Comparison of ENCODE assay signal across 7 mouse cellular contexts in the genomic region with DNA sequence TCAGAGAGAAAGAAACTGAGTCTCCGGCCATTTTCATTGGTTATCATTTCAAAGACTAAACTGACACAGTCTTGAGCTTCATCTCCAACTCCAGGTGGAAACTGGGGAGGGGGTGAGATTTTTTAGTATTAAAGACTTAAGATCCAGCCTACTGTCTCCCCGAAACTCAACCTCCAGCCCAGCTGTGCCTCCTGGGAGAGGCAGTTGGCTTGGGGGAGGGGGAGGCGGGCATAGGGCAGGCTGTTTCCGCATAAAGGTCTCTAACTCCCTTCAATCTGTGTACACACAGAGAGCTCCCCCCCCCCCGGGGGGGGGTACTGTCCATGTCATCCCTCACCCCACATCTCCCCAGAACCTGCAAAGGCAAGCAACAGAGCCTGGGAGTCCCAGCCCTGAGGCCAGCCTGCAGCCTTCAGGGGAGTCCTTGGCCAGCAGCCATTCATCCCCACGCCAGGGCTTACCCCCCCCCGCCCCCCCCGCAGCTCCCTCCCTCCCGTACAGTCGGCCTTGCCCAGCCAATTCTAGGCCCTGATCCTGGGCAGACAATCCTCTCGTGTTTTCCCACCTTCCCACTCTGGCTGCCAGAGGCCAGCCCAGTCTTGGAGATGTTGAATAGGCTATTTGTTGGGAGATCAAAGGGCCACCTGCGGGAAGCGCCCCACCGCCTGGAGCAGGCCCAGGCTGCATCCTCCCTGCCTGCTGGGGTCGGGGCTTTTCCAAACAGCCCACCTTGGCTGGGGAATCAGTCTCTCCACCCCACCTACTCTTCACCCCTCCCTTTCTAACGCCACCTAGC.
A peak's percentile ranks its signal among the peaks of the same experiment; 100 is the strongest.
DNase-seq lines count a peak whose midpoint lies in the region; ATAC-seq lines count a peak whose summit lies in the region.

No protein-coding gene starts in this region.

- H3K36me3 ChIP-seq in forebrain, embryonic 16.5 days (ENCODE audit: control insufficient read depth, insufficient read depth), result no peaks in the 10 kb centered on the region
- H3K36me3 ChIP-seq in midbrain, embryonic 14.5 days (ENCODE audit: control insufficient read depth, insufficient read depth, low read length), result no peaks in the 10 kb centered on the region

- ATAC-seq in forebrain, embryonic 16.5 days, result peak; percentile 55
- peak; percentile 69 for ATAC-seq in midbrain, embryonic 14.5 days (ENCODE audit: low FRiP score, low TSS enrichment)
- no peak for ATAC-seq in activated CD4-positive, CD25-positive, alpha-beta regulatory T cell, adult 4 months

- no peak overlapping the region for H3K4me3 ChIP-seq in forebrain, embryonic 16.5 days (replicated peaks; ENCODE audit: low read length)
- no peak overlapping the region for H3K4me3 ChIP-seq in midbrain, embryonic 14.5 days (replicated peaks; ENCODE audit: low read depth, low read length)

- intact Hi-C loops in gastrocnemius, postnatal 14 days (cut with DNase I; ENCODE audit: low total_unique reads), result no loop called here

- H3K9me3 ChIP-seq in forebrain, embryonic 16.5 days (ENCODE audit: control insufficient read depth, low read length), result no peaks in the 10 kb centered on the region
- no peaks in the 10 kb centered on the region for H3K9me3 ChIP-seq in midbrain, embryonic 14.5 days (ENCODE audit: control insufficient read depth, low read length)

- no peak overlapping the region for H3K4me2 ChIP-seq in forebrain, embryonic 16.5 days (ENCODE audit: low read length)
- H3K4me2 ChIP-seq in midbrain, embryonic 14.5 days (ENCODE audit: low read length), result no peak overlapping the region

- WGBS in forebrain, embryonic 16.5 days, result 14% methylated on average over 15 of the region's 16 CpGs
- 15% methylated on average over 15 of the region's 16 CpGs for WGBS in midbrain, embryonic 14.5 days

- no peaks in the 10 kb centered on the region for H3K27me3 ChIP-seq in forebrain, embryonic 16.5 days (replicated peaks; ENCODE audit: control insufficient read depth, insufficient read depth, low read length)
- H3K27me3 ChIP-seq in midbrain, embryonic 14.5 days (ENCODE audit: control insufficient read depth, insufficient read depth, low read length), result no peaks in the 10 kb centered on the region

- peaks cover 9% of the 10 kb centered on the region for H3K4me1 ChIP-seq in forebrain, embryonic 16.5 days (replicated peaks; ENCODE audit: control insufficient read depth, insufficient read depth, low read length)
- H3K4me1 ChIP-seq in midbrain, embryonic 14.5 days (ENCODE audit: control insufficient read depth, insufficient read depth, low read length), result peaks cover 13% of the 10 kb centered on the region; the same call in 1 of the 2 replicates

- DNase-seq in ES-CJ7 (ENCODE audit: low read depth, low spot score), result peak; percentile 44
- peak; percentile 37 to 74 for DNase-seq in adrenal gland, adult (ENCODE audit: inconsistent age in 2 of 2, low spot score in 1 of 2)
- DNase-seq in midbrain, embryonic 14.5 days, result peak; percentile 58
- no peak for DNase-seq in left cerebral cortex, adult 11 months (ENCODE audit: low spot score)
- no peak for DNase-seq in gastrocnemius, postnatal 14 days

- H3K9ac ChIP-seq in forebrain, embryonic 16.5 days (replicated peaks; ENCODE audit: low read depth, low read length), result no peak overlapping the region
- no peak overlapping the region; the same call in 1 of the 2 replicates for H3K9ac ChIP-seq in midbrain, embryonic 14.5 days (replicated peaks; ENCODE audit: low read length)

- H3K27ac ChIP-seq in forebrain, embryonic 16.5 days (ENCODE audit: low read length), result no peak overlapping the region
- no peak overlapping the region for H3K27ac ChIP-seq in midbrain, embryonic 14.5 days (replicated peaks; ENCODE audit: low read depth, low read length)

Comparison
In these comparisons a context has a peak if more than half of its experiments do, and no peak if none do; other contexts are left out.
1. DNase-seq: peak in ES-CJ7 (single experiment), adrenal gland, adult (2 of 2) and midbrain, embryonic 14.5 days (single experiment); none in left cerebral cortex, adult 11 months (single experiment) and gastrocnemius, postnatal 14 days (single experiment).